Mouse (Mus musculus) inflammation-experienced regulatory T-cells, adult 6 months (primary cell): Measurements from ENCODE around the gene Frmd4a. TPM values are rescaled to one million over a fixed set of nuclear protein-coding genes. Genes with fewer than 3 reads are reported as not detected.

Source experiments
- ATAC-seq: one replicate; pipeline ENCODE4 v1.8.0; 2017
- polyA plus RNA-seq, 3 experiments: library from polyadenylated mRNA; unstranded; fragments of 100-300 nt; shearing (Covaris generic); gene quantifications; one replicate each; pipeline ENCODE4 v1.2.1; 2017

The Frmd4a gene
- polyA plus RNA-seq, 3 experiments from 2014 or later, result 1.2 to 1.5 (median 1.5) TPM

DNA sequence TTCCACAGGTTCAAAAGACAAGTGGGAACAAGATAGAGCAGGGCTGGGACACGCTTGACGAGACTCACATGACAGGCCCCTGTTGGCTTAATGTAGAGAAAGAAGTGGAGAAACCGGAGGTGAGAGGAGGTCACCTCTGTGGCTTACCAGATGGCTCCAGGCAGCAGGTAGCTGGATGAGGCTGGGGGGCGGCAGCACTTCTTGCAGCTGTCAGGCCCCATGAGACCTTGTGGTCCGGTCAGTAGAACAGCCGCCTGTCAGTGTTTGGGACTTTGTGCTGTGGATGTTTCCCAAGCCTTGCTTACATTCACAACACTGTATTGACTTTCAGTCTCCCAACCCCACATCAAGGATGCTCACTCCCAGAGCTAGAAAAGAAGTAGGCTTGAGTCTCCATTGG is 515.4 kb downstream of the Frmd4a start:
- ATAC-seq, result no peak

GRCm38 (mm10) chr2:4535187-4535864 is 517.8 kb downstream of the Frmd4a start:
- ATAC-seq, result no peak

GRCm38 (mm10) chr2:4541330-4541729 is 523.8 kb downstream of the Frmd4a start:
- ATAC-seq, result no peak

- ATAC-seq, result no peak
Observed at GRCm38 (mm10) chr2:4541844-4542628, 524.5 kb downstream of the Frmd4a start.

- ATAC-seq, result no peak
Observed at GRCm38 (mm10) chr2:4542629-4543416, 525.3 kb downstream of the Frmd4a start.

GRCm38 (mm10) chr2:4543417-4543775 is 525.9 kb downstream of the Frmd4a start:
- no peak for ATAC-seq

DNA sequence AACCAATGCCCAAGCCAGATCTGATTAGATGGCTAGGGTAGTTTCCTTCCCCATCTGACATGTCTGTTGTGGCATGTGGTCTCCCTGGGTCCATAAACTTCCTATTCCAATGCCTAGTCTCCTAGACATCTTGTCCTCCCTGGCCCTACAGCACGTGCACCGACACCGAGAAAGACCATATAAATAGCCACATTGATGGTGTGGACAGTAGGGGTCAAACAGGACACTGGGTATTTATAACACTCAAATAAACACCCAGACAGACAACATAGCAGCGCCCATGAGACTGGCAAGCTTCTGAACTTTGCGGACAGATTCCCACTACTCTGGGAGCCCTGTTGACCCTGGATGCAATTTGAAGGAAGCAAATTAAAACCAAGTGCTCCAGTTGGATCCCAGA is 526.8 kb downstream of the Frmd4a start:
- ATAC-seq, result no peak

DNA sequence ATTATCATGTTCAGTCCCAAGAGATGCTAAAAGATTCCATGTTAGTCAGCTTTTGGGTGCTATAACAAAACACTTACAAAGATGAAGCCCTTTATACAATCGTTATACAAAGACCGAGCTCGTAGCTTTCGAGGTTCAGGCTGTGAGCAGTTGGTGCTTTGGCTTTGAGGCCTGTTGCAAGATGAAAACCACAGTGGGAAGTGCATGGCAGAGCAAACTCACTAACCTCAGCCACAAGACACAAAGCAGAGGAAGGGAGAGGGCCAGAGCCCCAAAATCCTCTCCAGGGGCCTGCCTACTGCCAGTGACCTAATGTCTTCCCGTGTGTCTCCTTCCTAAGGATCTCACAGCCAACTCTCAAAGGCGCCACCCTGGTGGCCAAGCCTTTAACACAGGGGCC is 527.7 kb downstream of the Frmd4a start:
- no peak for ATAC-seq

GRCm38 (mm10) chr2:4547003-4547662 is 529.6 kb downstream of the Frmd4a start:
- no peak for ATAC-seq

- ATAC-seq, result no peak
Observed at GRCm38 (mm10) chr2:4549271-4549670, 531.8 kb downstream of the Frmd4a start.

GRCm38 (mm10) chr2:4550017-4550763 is 532.7 kb downstream of the Frmd4a start:
- no peak for ATAC-seq

- ATAC-seq, result no peak
Observed at GRCm38 (mm10) chr2:4551438-4551837, 533.9 kb downstream of the Frmd4a start.

DNA sequence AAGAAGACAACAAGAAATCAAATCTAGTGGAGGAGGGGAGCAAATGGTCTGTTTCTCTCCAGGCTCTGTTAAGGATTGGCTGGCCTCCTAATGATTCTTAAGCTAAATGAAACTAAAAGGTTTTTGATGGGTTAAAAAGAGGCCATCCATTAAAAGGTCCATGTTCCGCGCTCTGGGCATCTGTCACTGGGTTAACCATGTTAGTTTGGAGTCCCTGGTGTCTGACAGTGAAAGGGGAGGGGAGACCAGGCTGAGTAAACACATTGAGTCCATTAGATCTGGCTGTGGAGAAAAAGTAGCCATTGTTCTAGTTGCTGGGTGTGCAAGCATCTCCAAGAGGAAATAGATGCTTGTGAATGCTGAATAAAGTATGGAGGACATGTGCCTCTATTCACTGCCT is 534.3 kb downstream of the Frmd4a start:
- ATAC-seq, result no peak

DNA sequence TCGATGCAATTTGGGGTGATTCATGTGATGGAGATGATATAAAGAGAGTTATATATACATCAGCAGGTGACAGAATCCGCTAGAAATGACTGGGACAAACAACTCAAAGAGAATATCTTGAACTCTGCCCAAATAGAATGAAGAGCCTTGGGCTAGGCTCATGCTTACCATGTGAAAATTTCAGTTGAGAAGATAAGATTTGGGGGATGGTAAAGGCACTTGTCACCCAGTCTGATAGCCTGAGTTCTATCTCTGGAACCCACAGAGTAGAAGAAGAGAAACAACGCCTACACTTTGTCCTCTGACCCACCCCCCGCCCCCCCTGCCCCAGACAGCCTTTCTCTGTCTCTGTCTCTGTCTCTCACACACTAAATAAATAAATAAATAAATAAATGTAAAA is 535.0 kb downstream of the Frmd4a start:
- ATAC-seq, result no peak

GRCm38 (mm10) chr2:4555221-4555631 is 537.7 kb downstream of the Frmd4a start:
- no peak for ATAC-seq

GRCm38 (mm10) chr2:4556188-4556587 is 538.7 kb downstream of the Frmd4a start:
- no peak for ATAC-seq

- ATAC-seq, result no peak
Observed at GRCm38 (mm10) chr2:4557028-4557427, 539.5 kb downstream of the Frmd4a start.

DNA sequence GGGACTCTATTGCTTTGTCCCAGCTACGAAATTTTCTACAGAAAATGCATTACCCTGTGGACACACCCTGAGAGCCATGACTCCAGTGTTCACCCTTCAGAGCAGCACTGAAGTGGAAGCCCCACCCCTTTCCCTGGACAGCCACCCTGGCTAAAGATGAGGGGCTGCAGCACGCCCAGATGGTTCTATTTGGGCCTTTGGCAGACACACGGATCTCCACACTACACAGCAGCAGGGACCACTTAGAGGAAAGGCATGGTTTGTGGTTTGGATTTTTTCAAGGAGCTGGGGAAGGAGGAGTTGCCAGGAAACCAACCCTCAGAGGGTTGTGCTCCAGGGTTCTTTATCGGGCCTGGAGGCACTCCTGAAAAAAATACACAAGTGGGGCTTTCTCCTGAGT is 539.9 kb downstream of the Frmd4a start:
- ATAC-seq, result no peak

GRCm38 (mm10) chr2:4558651-4559203 is 541.2 kb downstream of the Frmd4a start:
- no peak for ATAC-seq

- ATAC-seq, result peak; percentile 74
Observed at GRCm38 (mm10) chr2:4559211-4559882, 541.8 kb downstream of the Frmd4a start.

DNA sequence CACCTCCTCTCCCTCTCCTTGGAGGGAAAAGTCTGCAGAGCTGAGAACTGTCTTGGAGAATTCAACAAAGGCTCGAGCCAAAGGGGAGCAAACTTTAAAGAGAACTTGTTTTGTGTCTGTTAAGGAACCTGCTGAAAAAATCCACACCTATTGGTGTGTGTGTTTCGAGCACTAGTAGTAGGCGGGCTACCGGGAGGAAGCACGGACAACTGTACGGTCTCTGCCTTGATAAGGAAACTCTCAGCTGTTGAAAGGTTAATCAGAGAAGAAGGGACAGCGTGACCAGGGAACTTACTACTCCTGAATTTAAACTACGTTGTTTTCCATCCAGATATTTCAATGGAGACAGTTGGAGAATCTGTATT is 542.3 kb downstream of the Frmd4a start:
- peak; percentile 41 for ATAC-seq
